Mouse (Mus musculus): ENCODE measurements around the gene Zfp385b.

- TF ChIP-seq POLR2A (IDR thresholded peaks at IDR 0.05; ENCODE audit: extremely low read depth, insufficient read depth, low read length) (no peak), CTCF (IDR thresholded peaks at IDR 0.05; ENCODE audit: low read depth, low read length) (no peak)
Observed at GRCm38 (mm10) chr2:77516606-77517005, 302.8 kb downstream of the Zfp385b start.
